Mouse (Mus musculus) c-Kit-negative CD71-positive TER-119-positive erythroid progenitor cells, embryonic 14.5 days (primary cell): Measurements from ENCODE around the gene Plcd3.

ENCODE experiments used
- DNase-seq: peaks from one replicate; pipeline ENCODE4 v3.0.0-alpha.2; 2013; ENCODE audit warnings: low read depth, low spot score

The Plcd3 gene

GRCm38 (mm10) chr11:103066191-103067050 is 35.0 kb downstream of the Plcd3 start:
- DNase-seq = no peak

- DNase-seq = no peak
Observed at GRCm38 (mm10) chr11:103058499-103059085, 42.9 kb downstream of the Plcd3 start.

- DNase-seq = no peak
Observed at GRCm38 (mm10) chr11:103056636-103057035, 44.8 kb downstream of the Plcd3 start.

- DNase-seq = peak; percentile 64
Observed at GRCm38 (mm10) chr11:103054798-103055197, 46.7 kb downstream of the Plcd3 start.

GRCm38 (mm10) chr11:103053191-103054076 is 48.0 kb downstream of the Plcd3 start:
- no peak for DNase-seq

GRCm38 (mm10) chr11:103052078-103052477 is 49.4 kb downstream of the Plcd3 start:
- DNase-seq = no peak

GRCm38 (mm10) chr11:103051249-103051691 is 50.2 kb downstream of the Plcd3 start:
- no peak for DNase-seq

- no peak for DNase-seq
Observed at GRCm38 (mm10) chr11:103050153-103050552, 51.3 kb downstream of the Plcd3 start.

- DNase-seq = no peak
Observed at GRCm38 (mm10) chr11:103049611-103050010, 51.8 kb downstream of the Plcd3 start.

GRCm38 (mm10) chr11:103046286-103046685 is 55.2 kb downstream of the Plcd3 start:
- no peak for DNase-seq

- no peak for DNase-seq
Observed at GRCm38 (mm10) chr11:103043982-103044381, 57.5 kb downstream of the Plcd3 start.

GRCm38 (mm10) chr11:103042828-103043227 is 58.6 kb downstream of the Plcd3 start:
- DNase-seq = no peak

- DNase-seq = no peak
Observed at GRCm38 (mm10) chr11:103038037-103038436, 63.4 kb downstream of the Plcd3 start.

- no peak for DNase-seq
Observed at GRCm38 (mm10) chr11:103036881-103037465, 64.5 kb downstream of the Plcd3 start.

- DNase-seq = no peak
Observed at GRCm38 (mm10) chr11:103035007-103035406, 66.5 kb downstream of the Plcd3 start.

GRCm38 (mm10) chr11:103033030-103033429 is 68.4 kb downstream of the Plcd3 start:
- DNase-seq = no peak

- peak; percentile 93 for DNase-seq
Observed at GRCm38 (mm10) chr11:103028176-103028891, 73.1 kb downstream of the Plcd3 start, which contains the start of the genes Nmt1 and Dcakd. TSS of gene Nmt1 (plus strand) at chr11:103028190. TSS of gene Dcakd (minus strand) at chr11:103028333.

GRCm38 (mm10) chr11:103027570-103028175 is 73.8 kb downstream of the Plcd3 start:
- DNase-seq = no peak

- no peak for DNase-seq
Observed at GRCm38 (mm10) chr11:103026901-103027300, 74.6 kb downstream of the Plcd3 start.

- DNase-seq = no peak
Observed at GRCm38 (mm10) chr11:103023974-103024373, 77.5 kb downstream of the Plcd3 start.
